Mouse (Mus musculus) limb, embryonic 13.5 days (tissue): ENCODE measurements around the gene Tmtc2. TPM values are rescaled to one million over a fixed set of nuclear protein-coding genes. Genes with fewer than 3 reads are reported as not detected.

Experiments used
- ATAC-seq: fragments of 200-750 bp; cut with Nextera tagmentation; 2 replicates; pipeline ENCODE4 v1.8.0; 2017; ENCODE audit warnings: low read depth, moderate number of reproducible peaks, moderate TSS enrichment; ENCODE audit not compliant: low FRiP score
- H3K27ac ChIP-seq: fragments of 300-500 bp; sonication (generic); 2 replicates; pipeline ENCODE4 v1.5.1; 2015; ENCODE audit warnings: inconsistent platforms, mild to moderate bottlenecking, moderate library complexity
- H3K27me3 ChIP-seq: fragments of 300-500 bp; sonication (generic); 2 replicates; pipeline ENCODE4 v1.6.1; 2015; ENCODE audit warnings: mild to moderate bottlenecking, inconsistent platforms
- H3K36me3 ChIP-seq: fragments of 300-500 bp; sonication (generic); 2 replicates; pipeline ENCODE4 v1.6.1; 2015; ENCODE audit warnings: inconsistent platforms, mild to moderate bottlenecking, moderate library complexity
- H3K4me1 ChIP-seq: fragments of 300-500 bp; sonication (generic); 2 replicates; pipeline ENCODE4 v1.6.1; 2015; ENCODE audit warnings: inconsistent platforms
- H3K4me2 ChIP-seq: fragments of 300-500 bp; sonication (generic); replicated peaks from 2 replicates; pipeline ENCODE4 v1.6.1; 2015; ENCODE audit warnings: inconsistent platforms, mild to moderate bottlenecking, moderate library complexity
- H3K4me3 ChIP-seq: fragments of 300-500 bp; sonication (generic); 2 replicates; pipeline ENCODE4 v1.5.1; 2015; ENCODE audit warnings: moderate library complexity, mild to moderate bottlenecking, inconsistent platforms
- H3K9ac ChIP-seq: fragments of 300-500 bp; sonication (generic); 2 replicates; pipeline ENCODE4 v1.6.1; 2015; ENCODE audit warnings: mild to moderate bottlenecking, inconsistent platforms
- H3K9me3 ChIP-seq: fragments of 300-500 bp; sonication (generic); 2 replicates; pipeline ENCODE4 v1.6.1; 2016; ENCODE audit warnings: inconsistent platforms
- WGBS: fragments of 180-500 bp; shearing (Covaris S2); methylation state at CpG from one replicate; pipeline ENCODE4 v1.1.7; 2015; 5-methylcytosine and 5-hydroxymethylcytosine counted together
- polyA plus RNA-seq: library from polyadenylated mRNA; unstranded; fragments of >200 nt; fragmentation: Nextera tagmentation; extraction: Ambion mirVana; gene quantifications from 2 replicates; pipeline ENCODE4 v1.2.1, GENCODE M21; 2015

Gene Tmtc2
- polyA plus RNA-seq, 1 experiment from 2014 or later, result 23.3 TPM

- peaks cover 35% of the 10 kb centered on the region for H3K4me1 ChIP-seq
- 0 out of 2 replicates have a peak, but pooled peaks cover 5% of the 10 kb centered on the region for H3K27me3 ChIP-seq
- H3K4me2 ChIP-seq, result peak overlapping the region; percentile 88
- H3K27ac ChIP-seq, result peak overlapping the region; percentile 28; the same call in 1 of the 2 replicates
- H3K9ac ChIP-seq, result peak overlapping the region; percentile 89
- no peaks in the 10 kb centered on the region for H3K9me3 ChIP-seq
- peaks cover 11% of the 10 kb centered on the region for H3K36me3 ChIP-seq
- 34% methylated on average over 7 of the region's 7 CpGs for WGBS
- peak overlapping the region; percentile 86 for H3K4me3 ChIP-seq
- no peak for ATAC-seq
Measured at GRCm38 (mm10) chr10:105572301-105572700, 1.9 kb downstream of the Tmtc2 start.

GRCm38 (mm10) chr10:105571831-105572230 is 2.4 kb downstream of the Tmtc2 start:
- no peak for ATAC-seq
- Histone ChIP-seq H3K4me3 (peak overlapping the region; percentile 86), H3K27ac (peak overlapping the region; percentile 28), H3K4me1 (peaks cover 32% of the 10 kb centered on the region), H3K27me3 (0 out of 2 replicates have a peak, but pooled peaks cover 5% of the 10 kb centered on the region), H3K4me2 (peak overlapping the region; percentile 88), H3K36me3 (peaks cover 15% of the 10 kb centered on the region), H3K9ac (peak overlapping the region; percentile 89), H3K9me3 (no peaks in the 10 kb centered on the region)
- WGBS, result 58% methylated on average over 4 of the region's 4 CpGs

GRCm38 (mm10) chr10:105571019-105571418 is 3.2 kb downstream of the Tmtc2 start:
- Histone ChIP-seq H3K9me3 (no peaks in the 10 kb centered on the region), H3K9ac (no peak overlapping the region), H3K4me3 (peak overlapping the region; percentile 86), H3K27ac (no peak overlapping the region), H3K36me3 (peaks cover 16% of the 10 kb centered on the region), H3K4me1 (peaks cover 29% of the 10 kb centered on the region), H3K27me3 (0 out of 2 replicates have a peak, but pooled peaks cover 5% of the 10 kb centered on the region), H3K4me2 (peak overlapping the region; percentile 88)
- 80% methylated on average over 8 of the region's 8 CpGs for WGBS
- no peak for ATAC-seq

- WGBS, result 94% methylated on average over 4 of the region's 4 CpGs
- H3K9me3 ChIP-seq, result no peaks in the 10 kb centered on the region
Measured at GRCm38 (mm10) chr10:105569573-105569972, 4.7 kb downstream of the Tmtc2 start.

GRCm38 (mm10) chr10:105567825-105568531 is 6.3 kb downstream of the Tmtc2 start:
- no peak for ATAC-seq
- Histone ChIP-seq H3K4me3 (no peak overlapping the region), H3K27ac (no peak overlapping the region), H3K4me2 (no peak overlapping the region), H3K4me1 (peaks cover 32% of the 10 kb centered on the region), H3K36me3 (peaks cover 16% of the 10 kb centered on the region), H3K9me3 (no peaks in the 10 kb centered on the region), H3K9ac (no peak overlapping the region), H3K27me3 (0 out of 2 replicates have a peak, but pooled peaks cover 5% of the 10 kb centered on the region)
- WGBS, result 79% methylated on average over 8 of the region's 8 CpGs

More at GRCm38 (mm10) chr10:105569573-105569972, 4.7 kb downstream of the Tmtc2 start:
- Histone ChIP-seq H3K27ac (no peak overlapping the region), H3K36me3 (peaks cover 16% of the 10 kb centered on the region), H3K4me3 (no peak overlapping the region), H3K27me3 (0 out of 2 replicates have a peak, but pooled peaks cover 5% of the 10 kb centered on the region), H3K9ac (no peak overlapping the region), H3K4me1 (peaks cover 32% of the 10 kb centered on the region), H3K4me2 (peak overlapping the region; percentile 88)
- no peak for ATAC-seq

- Histone ChIP-seq H3K9ac (no peak overlapping the region), H3K9me3 (no peaks in the 10 kb centered on the region), H3K27ac (no peak overlapping the region), H3K36me3 (peaks cover 7% of the 10 kb centered on the region; the same call in 1 of the 2 replicates), H3K4me2 (no peak overlapping the region), H3K4me1 (peaks cover 19% of the 10 kb centered on the region), H3K27me3 (no peaks in the 10 kb centered on the region), H3K4me3 (no peak overlapping the region)
- no peak for ATAC-seq
- WGBS, result 88% methylated on average over 4 of the region's 4 CpGs
Measured at GRCm38 (mm10) chr10:105561548-105561947, 12.7 kb downstream of the Tmtc2 start.

- peaks cover 26% of the 10 kb centered on the region for H3K4me1 ChIP-seq
- peaks cover 7% of the 10 kb centered on the region; the same call in 1 of the 2 replicates for H3K36me3 ChIP-seq
- H3K9me3 ChIP-seq, result no peaks in the 10 kb centered on the region
- 48% methylated on average over 5 of the region's 5 CpGs for WGBS
- H3K27ac ChIP-seq, result no peak overlapping the region
- H3K27me3 ChIP-seq, result no peaks in the 10 kb centered on the region
- ATAC-seq, result 0 out of 2 replicates have a peak, but pooled peaks have one; percentile 26
- no peak overlapping the region for H3K4me3 ChIP-seq
- no peak overlapping the region for H3K9ac ChIP-seq
- H3K4me2 ChIP-seq, result no peak overlapping the region; the same call in 1 of the 2 replicates
Measured at GRCm38 (mm10) chr10:105557581-105557980, 16.7 kb downstream of the Tmtc2 start.

- no peaks in the 10 kb centered on the region for H3K27me3 ChIP-seq
- no peak for ATAC-seq
- H3K36me3 ChIP-seq, result peaks cover 7% of the 10 kb centered on the region; the same call in 1 of the 2 replicates
- H3K4me3 ChIP-seq, result no peak overlapping the region
- H3K9me3 ChIP-seq, result no peaks in the 10 kb centered on the region
- H3K4me2 ChIP-seq, result no peak overlapping the region
- 60% methylated on average over 6 of the region's 6 CpGs for WGBS
- H3K4me1 ChIP-seq, result peaks cover 31% of the 10 kb centered on the region
- H3K9ac ChIP-seq, result no peak overlapping the region
- H3K27ac ChIP-seq, result no peak overlapping the region; the same call in 1 of the 2 replicates
Measured at GRCm38 (mm10) chr10:105556890-105557572, 17.2 kb downstream of the Tmtc2 start.

GRCm38 (mm10) chr10:105554153-105554552 is 20.1 kb downstream of the Tmtc2 start:
- H3K4me1 ChIP-seq, result peaks cover 39% of the 10 kb centered on the region
- peaks cover 4% of the 10 kb centered on the region; the same call in 1 of the 2 replicates for H3K36me3 ChIP-seq
- H3K27ac ChIP-seq, result no peak overlapping the region
- 83% methylated on average over 2 of the region's 2 CpGs for WGBS
- no peaks in the 10 kb centered on the region for H3K27me3 ChIP-seq
- no peaks in the 10 kb centered on the region for H3K9me3 ChIP-seq
- no peak overlapping the region for H3K4me3 ChIP-seq
- no peak for ATAC-seq
- no peak overlapping the region for H3K9ac ChIP-seq
- no peak overlapping the region for H3K4me2 ChIP-seq

- ATAC-seq, result no peak
- 90% methylated on average over 2 of the region's 2 CpGs for WGBS
- Histone ChIP-seq H3K36me3 (peaks cover 18% of the 10 kb centered on the region; the same call in 1 of the 2 replicates), H3K4me2 (no peak overlapping the region), H3K9me3 (no peaks in the 10 kb centered on the region), H3K27ac (no peak overlapping the region), H3K4me1 (peaks cover 22% of the 10 kb centered on the region), H3K27me3 (no peaks in the 10 kb centered on the region), H3K9ac (no peak overlapping the region), H3K4me3 (no peak overlapping the region)
Measured at GRCm38 (mm10) chr10:105548040-105548439, 26.2 kb downstream of the Tmtc2 start.

- peaks cover 18% of the 10 kb centered on the region for H3K36me3 ChIP-seq
- H3K4me1 ChIP-seq, result peaks cover 5% of the 10 kb centered on the region; the same call in 1 of the 2 replicates
- 91% methylated on average over 2 of the region's 2 CpGs for WGBS
- no peak overlapping the region for H3K27ac ChIP-seq
- H3K9me3 ChIP-seq, result no peaks in the 10 kb centered on the region
- H3K9ac ChIP-seq, result no peak overlapping the region
- H3K4me3 ChIP-seq, result no peak overlapping the region
- H3K4me2 ChIP-seq, result no peak overlapping the region
- H3K27me3 ChIP-seq, result no peaks in the 10 kb centered on the region
- no peak for ATAC-seq
Measured at GRCm38 (mm10) chr10:105544004-105545003, 29.9 kb downstream of the Tmtc2 start.
